Mouse (Mus musculus): Measurements from ENCODE around the gene Arl2. TPM values are rescaled to one million over a fixed set of nuclear protein-coding genes. Genes with fewer than 3 reads are reported as not detected.

The Arl2 gene
- polyA plus RNA-seq, 1 experiment from 2014 or later = 78.2 TPM

GRCm38 (mm10) chr19:6126289-6126688, 15.1 kb downstream of the Arl2 start:
- Histone ChIP-seq H3K36me3 (peaks cover 10% of the 10 kb centered on the region; the same call in 1 of the 2 replicates), H3K4me3 (replicated peaks) (no peak overlapping the region), H3K27me3 (no peaks in the 10 kb centered on the region), H3K4me1 (replicated peaks) (peaks cover 10% of the 10 kb centered on the region; the same call in 1 of the 2 replicates), H3K27ac (no peak overlapping the region), H3K4me2 (no peak overlapping the region), H3K9ac (replicated peaks) (no peak overlapping the region), H3K9me3 (no peaks in the 10 kb centered on the region)
- WGBS = 22% methylated on average over 4 of the region's 4 CpGs
- ATAC-seq (ENCODE audit: insufficient number of reproducible peaks, insufficient read depth, low FRiP score, low TSS enrichment, low read depth) = no peak

- Histone ChIP-seq H3K9ac (replicated peaks) (no peak overlapping the region), H3K27me3 (no peaks in the 10 kb centered on the region), H3K4me3 (replicated peaks) (no peak overlapping the region), H3K4me2 (no peak overlapping the region), H3K27ac (no peak overlapping the region), H3K36me3 (peaks cover 21% of the 10 kb centered on the region; the same call in 1 of the 2 replicates), H3K9me3 (no peaks in the 10 kb centered on the region), H3K4me1 (replicated peaks) (peaks cover 10% of the 10 kb centered on the region; the same call in 1 of the 2 replicates)
- ATAC-seq (ENCODE audit: insufficient number of reproducible peaks, insufficient read depth, low FRiP score, low TSS enrichment, low read depth) = no peak
- WGBS = 83% methylated on average over 2 of the region's 2 CpGs
Measured at GRCm38 (mm10) chr19:6124898-6125297, 16.4 kb downstream of the Arl2 start.

- WGBS = 65% methylated on average over 8 of the region's 8 CpGs
- Histone ChIP-seq H3K27ac (no peak overlapping the region), H3K4me1 (replicated peaks) (peaks cover 18% of the 10 kb centered on the region), H3K4me3 (replicated peaks) (no peak overlapping the region), H3K9me3 (no peaks in the 10 kb centered on the region), H3K27me3 (no peaks in the 10 kb centered on the region), H3K36me3 (peaks cover 21% of the 10 kb centered on the region; the same call in 1 of the 2 replicates), H3K4me2 (no peak overlapping the region), H3K9ac (replicated peaks) (no peak overlapping the region)
- no peak for ATAC-seq (ENCODE audit: insufficient number of reproducible peaks, insufficient read depth, low FRiP score, low TSS enrichment, low read depth)
Measured at GRCm38 (mm10) chr19:6123330-6123729, 18.0 kb downstream of the Arl2 start.

- Histone ChIP-seq H3K4me1 (replicated peaks) (peaks cover 25% of the 10 kb centered on the region), H3K27ac (no peak overlapping the region), H3K4me3 (replicated peaks) (no peak overlapping the region), H3K36me3 (peaks cover 21% of the 10 kb centered on the region; the same call in 1 of the 2 replicates), H3K4me2 (no peak overlapping the region), H3K9me3 (no peaks in the 10 kb centered on the region), H3K9ac (replicated peaks) (peak overlapping the region; percentile 42; the same call in 1 of the 2 replicates), H3K27me3 (no peaks in the 10 kb centered on the region)
- no peak for ATAC-seq (ENCODE audit: insufficient number of reproducible peaks, insufficient read depth, low FRiP score, low TSS enrichment, low read depth)
- WGBS = 21% methylated on average over 19 of the region's 19 CpGs
Measured at GRCm38 (mm10) chr19:6121761-6122160, 19.6 kb downstream of the Arl2 start.

GRCm38 (mm10) chr19:6118677-6119185, 22.6 kb downstream of the Arl2 start:
- H3K9ac ChIP-seq (replicated peaks) = peak overlapping the region; percentile 88
- H3K4me3 ChIP-seq (replicated peaks) = peak overlapping the region; percentile 91
- H3K27me3 ChIP-seq = no peaks in the 10 kb centered on the region
- peak; percentile 12; the same call in 1 of the 2 replicates for ATAC-seq (ENCODE audit: insufficient number of reproducible peaks, insufficient read depth, low FRiP score, low TSS enrichment, low read depth)
- peak overlapping the region; percentile 97 for H3K27ac ChIP-seq
- 4% methylated on average over 8 of the region's 8 CpGs for WGBS
- peaks cover 29% of the 10 kb centered on the region for H3K4me1 ChIP-seq (replicated peaks)
- peak overlapping the region; percentile 88 for H3K4me2 ChIP-seq
- H3K9me3 ChIP-seq = no peaks in the 10 kb centered on the region
- H3K36me3 ChIP-seq = peaks cover 49% of the 10 kb centered on the region

GRCm38 (mm10) chr19:6117986-6118676, 23.2 kb downstream of the Arl2 start, which contains the start of gene Sac3d1:
TSS of gene Sac3d1 (minus strand) at chr19:6118650.
- no peaks in the 10 kb centered on the region for H3K9me3 ChIP-seq
- H3K27me3 ChIP-seq = no peaks in the 10 kb centered on the region
- H3K27ac ChIP-seq = peak within 1 kb of the TSS; percentile 97
- H3K36me3 ChIP-seq = peaks cover 51% of the 10 kb centered on the region
- ATAC-seq (ENCODE audit: insufficient number of reproducible peaks, insufficient read depth, low FRiP score, low TSS enrichment, low read depth) = peak; percentile 72
- H3K9ac ChIP-seq (replicated peaks) = peak within 1 kb of the TSS; percentile 88
- WGBS = under 1% methylated on average over 77 of the region's 77 CpGs
- peak within 1 kb of the TSS; percentile 91 for H3K4me3 ChIP-seq (replicated peaks)
- peak within 1 kb of the TSS; percentile 88 for H3K4me2 ChIP-seq
- peaks cover 29% of the 10 kb centered on the region for H3K4me1 ChIP-seq (replicated peaks)

GRCm38 (mm10) chr19:6117346-6117985, 23.9 kb downstream of the Arl2 start:
- H3K27me3 ChIP-seq = no peaks in the 10 kb centered on the region
- 4% methylated on average over 32 of the region's 32 CpGs for WGBS
- H3K4me2 ChIP-seq = peak overlapping the region; percentile 88

GRCm38 (mm10) chr19:6116113-6116850, 25.1 kb downstream of the Arl2 start:
- no peak for ATAC-seq (ENCODE audit: insufficient number of reproducible peaks, insufficient read depth, low FRiP score, low TSS enrichment, low read depth)
- H3K27me3 ChIP-seq = no peaks in the 10 kb centered on the region
- 0 out of 2 replicates have a peak overlapping the region, but pooled peaks have one; percentile 18 for H3K9ac ChIP-seq (replicated peaks)
- H3K4me2 ChIP-seq = no peak overlapping the region; the same call in 1 of the 2 replicates
- no peak overlapping the region for H3K27ac ChIP-seq
- no peak overlapping the region for H3K4me3 ChIP-seq (replicated peaks)
- 90% methylated on average over 15 of the region's 15 CpGs for WGBS
- no peaks in the 10 kb centered on the region for H3K9me3 ChIP-seq
- H3K36me3 ChIP-seq = peaks cover 54% of the 10 kb centered on the region
- H3K4me1 ChIP-seq (replicated peaks) = peaks cover 21% of the 10 kb centered on the region

More at GRCm38 (mm10) chr19:6117346-6117985, 23.9 kb downstream of the Arl2 start:
- Histone ChIP-seq H3K9me3 (no peaks in the 10 kb centered on the region), H3K4me3 (replicated peaks) (peak overlapping the region; percentile 91), H3K27ac (peak overlapping the region; percentile 97), H3K36me3 (peaks cover 57% of the 10 kb centered on the region), H3K4me1 (replicated peaks) (peaks cover 29% of the 10 kb centered on the region), H3K9ac (replicated peaks) (peak overlapping the region; percentile 88)
- ATAC-seq (ENCODE audit: insufficient number of reproducible peaks, insufficient read depth, low FRiP score, low TSS enrichment, low read depth) = no peak

- ATAC-seq (ENCODE audit: insufficient number of reproducible peaks, insufficient read depth, low FRiP score, low TSS enrichment, low read depth) = no peak
- no peak overlapping the region for H3K4me3 ChIP-seq (replicated peaks)
- no peaks in the 10 kb centered on the region for H3K27me3 ChIP-seq
- H3K4me2 ChIP-seq = no peak overlapping the region
- 69% methylated on average over 6 of the region's 6 CpGs for WGBS
- H3K36me3 ChIP-seq = peaks cover 44% of the 10 kb centered on the region
- peaks cover 11% of the 10 kb centered on the region for H3K4me1 ChIP-seq (replicated peaks)
- H3K9ac ChIP-seq (replicated peaks) = no peak overlapping the region
- H3K9me3 ChIP-seq = no peaks in the 10 kb centered on the region
- H3K27ac ChIP-seq = no peak overlapping the region
Measured at GRCm38 (mm10) chr19:6113116-6113515, 28.2 kb downstream of the Arl2 start.

GRCm38 (mm10) chr19:6105586-6105985, 35.8 kb downstream of the Arl2 start, which contains the start of gene Naaladl1:
TSS of gene Naaladl1 (plus strand) at chr19:6105782.
- no peak for ATAC-seq (ENCODE audit: insufficient number of reproducible peaks, insufficient read depth, low FRiP score, low TSS enrichment, low read depth)
- Histone ChIP-seq H3K9ac (replicated peaks) (no peak within 1 kb of the TSS), H3K27ac (no peak within 1 kb of the TSS)

More at GRCm38 (mm10) chr19:6105586-6105985, 35.8 kb downstream of the Arl2 start, which contains the start of gene Naaladl1:
- Histone ChIP-seq H3K4me1 (replicated peaks) (no peaks in the 10 kb centered on the region), H3K4me3 (replicated peaks) (no peak within 1 kb of the TSS), H3K36me3 (no peaks in the 10 kb centered on the region; the same call in 1 of the 2 replicates), H3K27me3 (no peaks in the 10 kb centered on the region), H3K4me2 (no peak within 1 kb of the TSS), H3K9me3 (no peaks in the 10 kb centered on the region)
- 80% methylated on average over 7 of the region's 7 CpGs for WGBS
